Mouse (Mus musculus) kidney, adult 18-20 months (tissue): Measurements from ENCODE around the gene Cldn34c3.
"Not testable (repeated sequence)": the region's sequence is repeated elsewhere in the genome, so short reads cannot be mapped to it uniquely, and the experiment has no call there.

Experiments used
- DNase-seq: peaks from one replicate; pipeline ENCODE4 v3.0.0; 2021

Cldn34c3 gene

DNA sequence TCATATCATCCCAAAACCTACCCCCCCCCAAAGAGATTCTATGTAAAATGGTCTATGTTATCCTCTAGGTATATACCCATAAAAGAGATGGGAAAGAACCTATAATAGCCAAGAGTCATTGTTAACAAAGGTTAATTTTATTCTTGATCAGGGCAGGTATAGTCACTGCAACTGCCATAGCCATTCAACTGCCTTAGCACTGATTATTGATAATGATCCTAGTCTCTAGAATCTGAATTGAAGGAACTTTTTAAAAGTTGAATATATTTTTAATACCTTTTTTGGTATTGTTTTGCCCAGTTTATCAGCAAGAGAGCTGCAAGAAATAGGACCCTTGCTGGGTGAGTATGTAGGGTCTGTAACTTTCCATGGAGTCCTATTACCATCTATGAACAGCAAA, at the start of gene Cldn34c3:
TSS of gene Cldn34c3 (plus strand) at position 301 of the 400 bp plus-strand sequence.
- not testable (repeated sequence) for DNase-seq
